Mouse (Mus musculus): ENCODE measurements around the gene Znfx1. TPM values are rescaled to one million over a fixed set of nuclear protein-coding genes. Genes with fewer than 3 reads are reported as not detected.

Znfx1 gene
- polyA plus RNA-seq, 1 experiment from 2014 or later, result 6.3 TPM

DNA sequence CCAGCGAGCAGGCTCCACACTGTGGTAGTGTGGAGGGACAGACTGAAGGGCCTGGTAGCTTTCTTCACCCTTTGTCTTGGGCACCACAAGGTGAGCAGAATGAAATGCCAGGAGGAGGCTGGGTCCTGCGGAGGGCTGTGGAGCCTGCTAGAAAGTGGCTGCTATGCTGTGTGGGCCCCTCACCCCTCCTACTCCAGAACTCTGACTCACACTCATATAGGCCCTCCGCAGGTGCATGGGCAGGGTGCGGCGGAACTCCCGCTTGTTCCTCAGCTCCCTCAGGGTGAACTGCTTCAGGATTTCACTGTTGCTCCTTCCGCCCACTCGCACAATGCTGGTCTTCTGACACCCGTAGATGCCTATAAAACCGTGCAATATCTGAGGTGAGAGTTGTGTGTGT lies 14.6 kb downstream of the Znfx1 start:
- no peak for ATAC-seq
- no peak for DNase-seq
- Histone ChIP-seq H3K4me2 (ENCODE audit: low read depth, low read length) (no peak overlapping the region), H3K4me3 (ENCODE audit: low read depth, low read length) (no peak overlapping the region), H3K9me3 (ENCODE audit: low read length) (no peaks in the 10 kb centered on the region), H3K27ac (ENCODE audit: low read depth) (no peak overlapping the region), H3K27me3 (ENCODE audit: insufficient read depth, low read length) (no peaks in the 10 kb centered on the region), H3K9ac (replicated peaks) (no peak overlapping the region), H3K36me3 (replicated peaks; ENCODE audit: insufficient read depth, low read length) (peaks cover 80% of the 10 kb centered on the region), H3K4me1 (ENCODE audit: insufficient read depth) (peaks cover 11% of the 10 kb centered on the region)
- 97% methylated on average over 10 of the region's 10 CpGs for WGBS (ENCODE audit: insufficient replicate concordance)
- TF ChIP-seq EP300 (IDR thresholded peaks at IDR 0.05; ENCODE audit: low read depth), result no peak

- Histone ChIP-seq H3K4me3 (ENCODE audit: low read depth, low read length) (no peak overlapping the region), H3K9me3 (ENCODE audit: low read length) (no peaks in the 10 kb centered on the region), H3K4me1 (ENCODE audit: insufficient read depth) (peaks cover 26% of the 10 kb centered on the region), H3K4me2 (ENCODE audit: low read depth, low read length) (peak overlapping the region; percentile 62), H3K27ac (ENCODE audit: low read depth) (peak overlapping the region; percentile 90), H3K36me3 (replicated peaks; ENCODE audit: insufficient read depth, low read length) (peaks cover 89% of the 10 kb centered on the region), H3K9ac (replicated peaks) (peak overlapping the region; percentile 48), H3K27me3 (ENCODE audit: insufficient read depth, low read length) (no peaks in the 10 kb centered on the region)
- WGBS (ENCODE audit: insufficient replicate concordance), result 57% methylated on average over 12 of the region's 12 CpGs
- DNase-seq, result peak; percentile 71
- ATAC-seq, result peak; percentile 98
- TF ChIP-seq CTCF (IDR thresholded peaks at IDR 0.05; ENCODE audit: low read depth) (peak; percentile 17; the same call in 1 of the 2 replicates), EP300 (IDR thresholded peaks at IDR 0.05; ENCODE audit: low read depth) (peak; percentile 98)
These were observed 19.3 kb downstream of the Znfx1 start for GRCm38 (mm10) chr2:167043400-167044121.

- Histone ChIP-seq H3K36me3 (replicated peaks; ENCODE audit: insufficient read depth, low read length) (peaks cover 98% of the 10 kb centered on the region), H3K4me2 (ENCODE audit: low read depth, low read length) (peak overlapping the region; percentile 18; the same call in 1 of the 2 replicates), H3K27ac (ENCODE audit: low read depth) (peak overlapping the region; percentile 1; the same call in 1 of the 2 replicates), H3K9ac (replicated peaks) (no peak overlapping the region), H3K27me3 (ENCODE audit: insufficient read depth, low read length) (no peaks in the 10 kb centered on the region), H3K4me1 (ENCODE audit: insufficient read depth) (peaks cover 25% of the 10 kb centered on the region), H3K4me3 (ENCODE audit: low read depth, low read length) (no peak overlapping the region), H3K9me3 (ENCODE audit: low read length) (no peaks in the 10 kb centered on the region)
- 58% methylated on average over 8 of the region's 8 CpGs for WGBS (ENCODE audit: insufficient replicate concordance)
- DNase-seq (peak; percentile 44), ATAC-seq (peak; percentile 48)
- TF ChIP-seq CTCF (IDR thresholded peaks at IDR 0.05; ENCODE audit: low read depth) (no peak), EP300 (IDR thresholded peaks at IDR 0.05; ENCODE audit: low read depth) (peak; percentile 87)
These were observed 23.4 kb downstream of the Znfx1 start for GRCm38 (mm10) chr2:167039386-167039785.

DNA sequence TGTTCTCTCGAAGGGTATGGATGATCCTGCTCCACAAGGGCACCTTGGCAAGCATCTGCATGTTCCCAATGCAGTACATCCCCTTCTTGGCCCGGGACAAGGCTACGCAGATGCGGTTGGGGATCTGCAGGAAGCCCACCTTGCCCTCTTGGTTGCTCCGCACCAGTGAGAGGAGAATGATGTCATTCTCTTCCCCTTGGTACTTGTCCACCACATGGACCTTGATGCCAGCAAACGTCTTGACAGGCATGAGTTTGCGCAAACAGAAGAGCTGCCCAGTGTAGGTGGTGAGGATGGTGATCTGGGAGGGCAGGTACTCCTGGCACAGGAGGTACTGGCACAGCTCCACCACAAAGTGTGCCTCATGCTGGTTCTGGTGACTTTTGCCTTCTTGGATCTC lies 24.1 kb downstream of the Znfx1 start:
- no peak overlapping the region for H3K9ac ChIP-seq (replicated peaks)
- peaks cover 18% of the 10 kb centered on the region for H3K4me1 ChIP-seq (ENCODE audit: insufficient read depth)
- peaks cover 98% of the 10 kb centered on the region for H3K36me3 ChIP-seq (replicated peaks; ENCODE audit: insufficient read depth, low read length)
- H3K27me3 ChIP-seq (ENCODE audit: insufficient read depth, low read length), result no peaks in the 10 kb centered on the region
- H3K4me3 ChIP-seq (ENCODE audit: low read depth, low read length), result no peak overlapping the region
- 90% methylated on average over 7 of the region's 7 CpGs for WGBS (ENCODE audit: insufficient replicate concordance)
- ATAC-seq (no peak), DNase-seq (no peak)
- H3K9me3 ChIP-seq (ENCODE audit: low read length), result no peaks in the 10 kb centered on the region
- H3K4me2 ChIP-seq (ENCODE audit: low read depth, low read length), result no peak overlapping the region
- H3K27ac ChIP-seq (ENCODE audit: low read depth), result 0 out of 2 replicates have a peak overlapping the region, but pooled peaks have one; percentile 24
- no peak for TF ChIP-seq CTCF (IDR thresholded peaks at IDR 0.05; ENCODE audit: low read depth)

DNA sequence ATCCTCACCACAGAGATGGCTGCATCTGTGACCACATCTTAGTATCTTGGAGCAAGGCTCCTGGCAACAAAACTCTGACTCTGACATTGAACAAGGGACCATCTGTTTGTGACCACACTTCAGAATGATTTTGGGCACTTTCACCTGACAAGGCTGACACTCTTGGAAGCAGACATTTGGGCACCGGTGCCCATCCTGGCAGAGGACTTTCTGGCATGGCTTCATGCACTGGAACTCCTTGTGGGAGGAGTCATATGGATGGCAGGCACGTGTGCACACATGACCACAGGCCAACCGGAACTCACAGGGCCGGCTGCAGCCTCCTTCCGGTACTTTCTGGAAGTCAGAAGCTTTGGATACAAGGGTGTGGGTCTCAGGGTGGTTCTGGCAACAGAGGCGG lies 24.5 kb downstream of the Znfx1 start:
- no peak overlapping the region for H3K4me2 ChIP-seq (ENCODE audit: low read depth, low read length)
- no peak for TF ChIP-seq EP300 (IDR thresholded peaks at IDR 0.05; ENCODE audit: low read depth)
- TF ChIP-seq CTCF (IDR thresholded peaks at IDR 0.05; ENCODE audit: low read depth), result no peak
- no peak overlapping the region for H3K27ac ChIP-seq (ENCODE audit: low read depth)
- DNase-seq (no peak), ATAC-seq (no peak)
- no peak overlapping the region for H3K9ac ChIP-seq (replicated peaks)
- H3K27me3 ChIP-seq (ENCODE audit: insufficient read depth, low read length), result no peaks in the 10 kb centered on the region
- H3K4me1 ChIP-seq (ENCODE audit: insufficient read depth), result peaks cover 18% of the 10 kb centered on the region
- no peaks in the 10 kb centered on the region for H3K9me3 ChIP-seq (ENCODE audit: low read length)
- WGBS (ENCODE audit: insufficient replicate concordance), result 89% methylated on average over 6 of the region's 6 CpGs
- peaks cover 99% of the 10 kb centered on the region for H3K36me3 ChIP-seq (replicated peaks; ENCODE audit: insufficient read depth, low read length)
- H3K4me3 ChIP-seq (ENCODE audit: low read depth, low read length), result no peak overlapping the region

- TF ChIP-seq CTCF (IDR thresholded peaks at IDR 0.05; ENCODE audit: low read depth) (no peak), EP300 (IDR thresholded peaks at IDR 0.05; ENCODE audit: low read depth) (no peak)
- H3K27me3 ChIP-seq (ENCODE audit: insufficient read depth, low read length), result no peaks in the 10 kb centered on the region
- H3K4me2 ChIP-seq (ENCODE audit: low read depth, low read length), result no peak overlapping the region
- 91% methylated on average over 12 of the region's 12 CpGs for WGBS (ENCODE audit: insufficient replicate concordance)
- no peak overlapping the region for H3K9ac ChIP-seq (replicated peaks)
- peak; percentile 17 for DNase-seq
- no peaks in the 10 kb centered on the region for H3K9me3 ChIP-seq (ENCODE audit: low read length)
- no peak overlapping the region for H3K27ac ChIP-seq (ENCODE audit: low read depth)
- no peak for ATAC-seq
- H3K4me1 ChIP-seq (ENCODE audit: insufficient read depth), result peaks cover 14% of the 10 kb centered on the region
- H3K4me3 ChIP-seq (ENCODE audit: low read depth, low read length), result no peak overlapping the region
- H3K36me3 ChIP-seq (replicated peaks; ENCODE audit: insufficient read depth, low read length), result peaks cover 98% of the 10 kb centered on the region
These were observed 25.1 kb downstream of the Znfx1 start for GRCm38 (mm10) chr2:167037710-167038109.
